Mouse (Mus musculus) cerebellum, adult 2 months (tissue): ENCODE data around the gene Itga5. TPM values are rescaled to one million over a fixed set of nuclear protein-coding genes. Genes with fewer than 3 reads are reported as not detected.

ENCODE experiments used
- DNase-seq, 2 experiments: peaks; one replicate each; pipeline ENCODE4 v3.0.0; 2021
- H3K27ac ChIP-seq: fragments of 200-500 bp; 2 replicates; pipeline ENCODE4 v1.5.1; 2012; ENCODE audit warnings: low read length, control low read depth, inconsistent platforms; ENCODE audit not compliant: insufficient read depth
- H3K27me3 ChIP-seq: fragments of 200-500 bp; 2 replicates; pipeline ENCODE4 v1.6.1; 2012; ENCODE audit warnings: inconsistent platforms, mild to moderate bottlenecking, low read length, moderate library complexity; ENCODE audit not compliant: control insufficient read depth, insufficient read depth
- H3K4me1 ChIP-seq: fragments of 200-500 bp; 2 replicates; pipeline ENCODE4 v1.6.1; 2011; ENCODE audit warnings: low read length; ENCODE audit not compliant: control insufficient read depth, insufficient read depth
- H3K4me3 ChIP-seq: fragments of 200-500 bp; replicated peaks from 2 replicates; pipeline ENCODE3; 2011; ENCODE audit warnings: mild to moderate bottlenecking, low read depth, low read length, control low read depth; ENCODE audit not compliant: insufficient read depth
- CTCF ChIP-seq: fragments of 200-500 bp; IDR thresholded peaks from 2 replicates; pipeline ENCODE4 v1.5.1; 2011; ENCODE audit warnings: low read depth, mild to moderate bottlenecking, control low read depth, low read length, moderate library complexity, borderline replicate concordance; ENCODE audit not compliant: insufficient read depth
- POLR2A ChIP-seq: fragments of 200-500 bp; IDR thresholded peaks from 2 replicates; pipeline ENCODE4 v1.6.1; 2011; ENCODE audit warnings: low read length, control low read depth, borderline replicate concordance; ENCODE audit not compliant: insufficient read depth
- WGBS: fragments of 180-500 bp; shearing (Covaris S2); methylation state at CpG from one replicate; pipeline ENCODE4 v1.1.7; 2018; 5-methylcytosine and 5-hydroxymethylcytosine counted together
- polyA plus RNA-seq: library from polyadenylated mRNA; depleted of rRNA; stranded (reverse); fragments of >200 nt; gene quantifications from 2 replicates; pipeline ENCODE4 v1.2.3, GENCODE M21; 2012

Itga5 gene
- polyA plus RNA-seq, 1 experiment, result 1.6 TPM

DNA sequence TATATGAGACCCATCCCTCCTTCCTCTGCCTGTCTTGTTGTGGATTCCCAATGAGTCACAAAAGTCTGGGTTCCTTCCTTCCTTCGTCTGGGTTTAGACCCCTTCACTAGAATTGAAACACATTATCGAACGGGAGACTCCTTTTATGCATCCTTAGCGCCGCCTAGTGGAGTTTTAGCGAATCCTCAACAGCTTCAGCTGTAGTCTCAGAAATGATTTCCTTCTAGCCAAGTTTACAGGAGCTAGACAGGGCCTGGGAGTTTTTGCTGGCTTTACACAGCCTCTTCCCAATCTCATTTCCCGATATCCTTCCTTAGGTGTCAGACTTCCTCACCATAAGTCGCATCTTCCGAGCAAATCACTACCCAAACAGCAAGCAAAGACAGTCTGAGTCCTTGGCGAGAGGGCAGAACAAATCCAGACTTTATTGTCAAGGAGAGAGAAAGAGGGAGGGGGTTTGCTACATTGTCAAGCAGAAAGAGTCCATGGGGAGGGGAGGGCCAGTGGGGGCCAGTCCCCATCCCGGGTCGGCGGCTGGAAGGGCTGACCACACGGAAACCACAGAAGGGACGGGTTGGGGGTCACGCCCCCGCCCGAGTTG is 53.0 kb downstream of the Itga5 start:
- no peaks in the 10 kb centered on the region for H3K27me3 ChIP-seq
- 19% methylated on average over 18 of the region's 18 CpGs for WGBS
- peaks cover 13% of the 10 kb centered on the region for H3K4me1 ChIP-seq
- no peak overlapping the region for H3K4me3 ChIP-seq
- peak; percentile 57 to 60 for DNase-seq
- peak; percentile 38; the same call in 1 of the 2 replicates for TF ChIP-seq CTCF
- no peak for TF ChIP-seq POLR2A
- no peak overlapping the region for H3K27ac ChIP-seq

DNA sequence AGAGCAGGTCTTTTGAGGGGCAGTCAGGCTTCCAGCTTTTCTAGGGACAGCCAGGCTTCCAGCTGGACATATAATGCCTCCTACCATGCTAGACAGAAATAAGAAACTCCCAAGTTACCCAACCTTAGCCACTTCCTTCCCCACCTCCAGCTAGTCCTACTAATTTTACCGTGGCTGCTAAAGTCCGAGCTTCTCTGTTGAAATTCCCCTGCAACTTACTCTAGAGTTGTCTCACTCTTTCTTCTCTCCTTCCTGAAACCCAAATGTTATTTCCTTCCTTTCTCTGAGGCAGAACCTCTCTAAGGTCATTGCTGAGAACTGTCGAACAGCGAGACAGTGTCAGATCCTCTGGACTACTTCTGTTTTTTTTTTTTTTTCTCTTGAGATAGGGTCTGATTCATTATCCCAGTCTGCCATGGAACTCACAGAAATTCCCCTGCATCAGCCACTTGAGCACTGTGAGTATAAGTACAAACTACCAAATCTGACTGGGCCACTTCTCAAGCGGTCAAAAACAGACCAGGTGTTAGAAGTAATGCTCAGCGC is 56.1 kb downstream of the Itga5 start, which contains the start of gene Gpr84:
Gene Gpr84 (minus strand): TSS at position 248 of the 546 bp plus-strand sequence.
- no peak within 1 kb of the TSS for H3K27ac ChIP-seq
- no peak within 1 kb of the TSS for H3K4me3 ChIP-seq
- H3K4me1 ChIP-seq, result peaks cover 7% of the 10 kb centered on the region; the same call in 1 of the 2 replicates
- no peak for TF ChIP-seq POLR2A
- TF ChIP-seq CTCF, result no peak
- WGBS, result 82% methylated on average over 6 of the region's 6 CpGs
- H3K27me3 ChIP-seq, result no peaks in the 10 kb centered on the region
- no peak for DNase-seq

DNA sequence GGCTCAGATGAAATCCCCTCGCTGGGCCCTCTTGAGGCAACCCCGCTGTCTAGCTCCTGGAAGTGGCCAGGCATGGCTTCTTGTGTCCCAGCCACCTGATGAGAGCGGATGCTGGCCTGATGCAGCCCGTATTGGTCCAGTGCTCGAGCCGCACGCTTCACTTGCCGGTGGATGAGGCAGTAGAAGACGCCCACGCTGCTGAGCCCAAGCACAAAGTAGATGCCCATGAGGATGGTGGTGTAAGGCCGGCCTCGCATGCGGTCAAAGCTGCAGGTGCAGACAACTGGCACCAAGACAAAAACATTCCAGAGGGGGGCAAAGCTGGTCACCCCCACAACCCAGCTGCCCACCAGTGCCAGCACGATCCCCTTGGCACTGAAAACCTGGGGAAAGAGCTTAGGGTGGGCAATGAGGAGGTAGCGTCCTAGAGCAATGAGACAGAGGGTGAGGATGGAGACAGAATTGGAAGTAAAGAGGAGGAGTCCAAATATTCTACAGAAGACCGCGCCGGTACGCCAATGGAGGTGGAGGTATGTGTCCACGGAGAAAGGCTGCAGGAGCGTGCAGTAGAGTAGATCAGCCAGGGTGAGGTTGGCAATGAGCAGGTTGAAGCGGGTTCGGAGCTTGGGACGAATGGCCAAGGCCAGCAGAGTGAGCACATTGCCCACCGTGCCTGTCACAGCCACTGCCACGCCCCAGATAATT is 57.5 kb downstream of the Itga5 start:
- DNase-seq, result peak in 1 of 2 experiments; percentile 14
- Histone ChIP-seq H3K4me1 (peaks cover 8% of the 10 kb centered on the region), H3K27me3 (no peaks in the 10 kb centered on the region), H3K27ac (no peak overlapping the region), H3K4me3 (no peak overlapping the region)
- TF ChIP-seq POLR2A, result no peak
- no peak for TF ChIP-seq CTCF
- WGBS, result 61% methylated on average over 26 of the region's 26 CpGs

GRCm38 (mm10) chr15:103308056-103308875 is 58.3 kb downstream of the Itga5 start:
- DNase-seq, result peak in 1 of 2 experiments; percentile 14
- Histone ChIP-seq H3K4me3 (no peak overlapping the region), H3K4me1 (peaks cover 5% of the 10 kb centered on the region), H3K27ac (no peak overlapping the region), H3K27me3 (no peaks in the 10 kb centered on the region)
- TF ChIP-seq POLR2A, result no peak
- TF ChIP-seq CTCF, result no peak
- 61% methylated on average over 28 of the region's 28 CpGs for WGBS

- no peak overlapping the region for H3K27ac ChIP-seq
- WGBS, result 2% methylated on average over 7 of the region's 7 CpGs
- DNase-seq, result peak; percentile 84 to 92
Observed at GRCm38 (mm10) chr15:103307125-103307524, 59.4 kb downstream of the Itga5 start.

DNA sequence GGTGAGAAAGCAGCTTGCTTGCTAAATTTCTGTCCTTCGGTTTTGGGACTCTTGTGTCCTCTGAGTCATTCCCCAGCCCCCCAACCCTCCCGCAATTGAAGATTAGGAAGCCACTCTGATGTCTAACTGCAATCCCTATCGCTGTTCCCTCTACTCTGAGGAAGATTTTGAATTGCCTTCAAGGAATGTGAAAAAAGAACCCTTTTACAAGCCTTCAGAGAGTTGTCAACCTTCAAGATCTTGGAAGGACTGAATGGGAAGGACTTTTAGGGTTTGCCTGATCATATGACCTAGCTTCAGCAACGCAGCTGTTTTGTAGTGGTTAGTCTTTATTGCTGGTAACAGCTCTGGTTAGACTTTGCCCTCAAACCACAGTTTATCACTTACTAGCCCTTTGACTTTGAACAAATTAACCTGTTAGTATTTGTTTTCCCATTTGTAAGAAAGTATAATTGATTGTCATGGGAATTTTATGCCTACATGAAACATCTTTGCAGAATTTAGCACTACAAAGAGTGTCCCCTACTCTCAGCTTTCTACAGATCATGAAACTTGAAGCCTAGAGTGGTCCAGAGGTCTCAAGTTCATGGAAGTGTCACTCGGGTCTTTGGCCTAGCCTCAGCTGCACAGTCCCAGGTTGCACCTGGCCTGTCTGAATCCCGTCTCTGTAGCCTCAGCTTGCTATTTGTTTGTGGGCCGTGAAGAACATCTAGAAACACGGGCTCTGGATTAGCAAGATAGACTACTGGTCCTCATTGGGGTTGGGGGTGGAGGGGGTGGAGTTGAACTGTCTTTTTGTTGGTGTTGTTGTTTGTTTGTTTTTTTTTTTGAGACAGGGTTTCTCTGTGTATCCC is 60.5 kb downstream of the Itga5 start:
- no peak for TF ChIP-seq CTCF
- TF ChIP-seq POLR2A, result no peak
- Histone ChIP-seq H3K27me3 (no peaks in the 10 kb centered on the region), H3K27ac (peak overlapping the region; percentile 95), H3K4me3 (peak overlapping the region; percentile 80), H3K4me1 (peaks cover 4% of the 10 kb centered on the region)
- peak in 1 of 2 experiments; percentile 18 for DNase-seq
- WGBS, result 45% methylated on average over 8 of the region's 8 CpGs

More at GRCm38 (mm10) chr15:103307125-103307524, 59.4 kb downstream of the Itga5 start:
- H3K4me3 ChIP-seq, result no peak overlapping the region
- peak; percentile 85 for TF ChIP-seq CTCF
- no peak for TF ChIP-seq POLR2A
- H3K27me3 ChIP-seq, result no peaks in the 10 kb centered on the region
- peaks cover 4% of the 10 kb centered on the region for H3K4me1 ChIP-seq

DNA sequence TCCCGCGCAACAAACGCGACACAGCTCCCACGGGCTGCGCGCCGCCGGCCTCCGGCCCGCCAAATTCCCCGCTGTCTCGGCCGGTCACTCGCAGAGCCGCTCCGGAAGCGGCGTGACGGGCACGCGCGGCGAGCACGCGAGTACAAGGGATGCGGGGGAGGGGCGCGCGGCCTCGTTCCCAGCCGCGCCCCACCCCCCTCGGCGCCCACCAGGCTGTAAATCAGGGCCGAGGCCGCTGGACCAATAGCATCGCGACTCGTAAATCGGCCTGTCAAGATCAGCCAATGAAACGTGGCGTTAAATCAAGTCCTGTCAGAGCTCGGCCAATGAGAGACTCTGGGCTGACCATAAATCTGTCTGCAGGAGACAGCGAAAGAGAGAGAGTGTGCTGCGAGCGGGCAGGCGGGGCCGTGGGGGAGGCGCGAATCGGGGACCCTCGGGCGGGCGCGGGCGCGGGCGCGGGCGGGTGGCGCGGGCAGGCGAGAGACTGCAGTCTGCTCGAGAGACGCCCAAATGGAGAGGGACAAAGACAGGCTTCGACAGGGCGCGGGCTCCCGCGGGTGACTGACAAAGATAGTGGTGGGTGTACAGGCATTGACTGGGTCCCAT is 61.4 kb downstream of the Itga5 start:
- peak overlapping the region; percentile 95 for H3K27ac ChIP-seq
- peak overlapping the region; percentile 80 for H3K4me3 ChIP-seq
- TF ChIP-seq POLR2A (peak; percentile 79), CTCF (no peak)
- DNase-seq, result peak; percentile 93 to 99
- H3K4me1 ChIP-seq, result peaks cover 4% of the 10 kb centered on the region
- under 1% methylated on average over 70 of the region's 71 CpGs for WGBS
- H3K27me3 ChIP-seq, result no peaks in the 10 kb centered on the region
